Mouse (Mus musculus): ENCODE data around the gene Il12a.
"Not testable (repeated sequence)": the region's sequence is repeated elsewhere in the genome, so short reads cannot be mapped to it uniquely, and the experiment has no call there.

Il12a gene

DNA sequence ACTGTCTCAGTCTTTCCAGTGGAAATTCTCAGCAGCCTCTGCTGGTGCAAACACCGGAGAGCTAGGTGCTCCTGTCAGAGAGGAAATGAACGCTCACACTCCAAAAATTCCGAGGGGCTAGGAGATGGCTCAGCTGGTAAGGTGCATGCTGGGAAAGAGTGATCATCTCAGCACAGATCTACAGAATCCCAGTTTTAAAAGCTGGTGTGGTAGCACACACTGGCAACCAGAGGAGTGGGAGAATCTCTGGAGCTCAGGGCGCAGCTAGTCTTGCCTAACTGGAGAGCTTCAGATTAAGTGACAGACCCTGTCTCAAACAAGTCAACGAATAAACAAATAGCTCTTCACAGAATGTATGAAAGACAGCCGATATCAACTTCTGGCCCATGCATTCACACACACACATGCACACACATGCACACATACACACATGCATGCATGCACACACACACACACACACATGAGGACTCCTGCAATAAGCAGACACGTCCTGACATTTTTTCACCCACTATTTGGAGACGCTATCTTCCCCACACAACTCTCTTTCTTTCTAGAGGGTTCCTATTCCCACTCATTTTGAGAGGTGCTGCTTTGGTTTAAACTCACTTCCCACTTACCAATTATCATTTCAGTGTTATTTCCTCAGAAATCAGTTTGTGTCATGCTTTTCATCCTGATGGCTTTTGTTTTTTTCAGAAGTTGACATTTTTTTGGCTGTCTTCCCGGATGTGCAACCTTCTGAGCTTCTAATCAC lies 52.5 kb downstream of the Il12a start:
- DNase-seq (ENCODE audit: low spot score), result no peak

DNA sequence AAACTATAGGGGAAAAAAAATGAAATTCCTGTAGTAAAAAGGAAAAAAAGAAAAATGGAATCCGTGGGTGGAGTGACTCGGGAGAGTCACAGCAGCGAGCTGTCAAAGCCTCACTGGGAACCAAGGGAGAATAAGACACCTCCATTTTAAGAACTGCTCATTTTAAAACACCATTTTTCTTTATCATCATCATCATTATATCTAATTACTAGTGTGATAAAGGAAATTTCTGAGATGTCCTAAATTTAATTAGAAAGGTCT lies 53.0 kb downstream of the Il12a start:
- no peak for DNase-seq (ENCODE audit: low spot score)

DNA sequence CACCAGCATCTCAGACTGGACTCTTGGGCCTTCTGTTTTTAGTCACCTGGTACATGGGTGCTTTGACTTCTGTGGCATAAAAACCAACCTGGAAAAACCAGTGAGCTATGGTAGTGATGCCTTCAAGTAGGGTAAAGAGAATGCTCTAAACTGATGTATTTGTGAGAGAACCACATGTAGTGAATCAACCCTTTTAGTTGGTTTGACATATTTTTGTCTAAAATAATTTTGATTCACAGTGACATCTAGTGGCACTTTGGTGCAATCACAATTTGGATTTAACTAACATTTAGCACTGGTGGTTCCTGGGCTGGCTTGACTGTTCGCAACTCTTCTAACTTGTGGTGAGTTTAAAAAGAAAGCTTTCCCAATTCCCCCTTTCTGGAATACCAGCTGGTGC lies 53.7 kb downstream of the Il12a start:
- DNase-seq (ENCODE audit: low spot score), result peak; percentile 9

DNA sequence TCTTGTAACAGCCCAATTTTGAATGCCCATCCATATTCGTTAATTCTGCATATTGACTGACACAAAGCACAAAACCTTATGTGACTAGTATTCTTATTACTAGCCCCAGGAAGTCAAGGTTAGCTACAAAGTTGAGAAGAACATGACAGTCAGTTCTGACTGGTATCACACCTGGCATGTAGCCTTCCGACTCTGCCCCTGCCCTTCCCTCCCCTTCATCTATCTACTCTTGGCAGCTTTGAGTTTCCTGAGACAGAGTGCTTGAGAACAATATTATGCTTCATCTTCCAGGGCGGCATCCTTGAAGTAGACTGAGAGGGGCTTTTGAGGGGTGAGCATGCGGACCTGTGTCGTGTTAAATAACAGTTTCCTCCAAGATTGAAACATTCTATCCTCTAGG lies 54.6 kb downstream of the Il12a start:
- DNase-seq (ENCODE audit: low spot score), result no peak

DNA sequence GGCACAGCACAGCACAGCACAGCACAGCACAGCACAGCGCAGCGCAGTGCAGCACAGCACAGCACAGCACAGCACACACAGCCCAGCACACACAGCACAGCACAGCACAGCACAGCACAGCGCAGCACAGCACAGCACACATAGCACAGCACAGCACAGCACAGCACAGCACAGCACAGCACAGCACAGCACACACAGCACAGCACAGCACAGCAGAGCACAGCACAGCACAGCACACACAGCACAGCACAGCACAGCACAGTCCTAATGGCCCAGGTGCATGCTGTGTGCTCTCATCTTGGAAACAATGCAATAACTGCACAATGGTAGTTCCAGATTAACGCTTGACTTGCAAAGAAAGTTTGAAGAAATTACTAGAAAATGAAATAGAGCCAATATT lies 55.8 kb downstream of the Il12a start:
- not testable (repeated sequence) for DNase-seq (ENCODE audit: low spot score)

Measured in c-Kit-positive CD71-positive TER-119-positive erythroid progenitor cells, embryonic 14.5 days (primary cell).